Mouse (Mus musculus) liver, adult 2 months (tissue): ENCODE data around the gene Sh3bgrl2. TPM values are rescaled to one million over a fixed set of nuclear protein-coding genes. Genes with fewer than 3 reads are reported as not detected.

ENCODE experiments used
- DNase-seq: peaks from one replicate; pipeline ENCODE4 v3.0.0-alpha.2; 2011; ENCODE audit warnings: low read depth, low spot score; ENCODE audit errors: extremely low read depth
- H3K27ac ChIP-seq: fragments of 200-500 bp; replicated peaks from 2 replicates; pipeline ENCODE4 v1.5.1; 2012; ENCODE audit warnings: low read depth, mild to moderate bottlenecking, control low read depth, inconsistent platforms, low read length; ENCODE audit not compliant: insufficient read depth
- H3K27me3 ChIP-seq: fragments of 200-500 bp; 2 replicates; pipeline ENCODE4 v1.6.1; 2012; ENCODE audit warnings: mild to moderate bottlenecking, moderate library complexity, low read length, inconsistent platforms; ENCODE audit not compliant: control insufficient read depth, insufficient read depth
- H3K36me3 ChIP-seq: fragments of 200-500 bp; 2 replicates; pipeline ENCODE4 v1.6.1; 2012; ENCODE audit warnings: low read length, inconsistent platforms; ENCODE audit not compliant: control insufficient read depth, insufficient read depth
- H3K4me1 ChIP-seq: fragments of 200-500 bp; 2 replicates; pipeline ENCODE4 v1.6.1; 2011; ENCODE audit warnings: low read length; ENCODE audit not compliant: control insufficient read depth, insufficient read depth
- H3K4me3 ChIP-seq: fragments of 200-500 bp; 2 replicates; pipeline ENCODE4 v1.5.1; 2011; ENCODE audit warnings: low read depth, mild to moderate bottlenecking, control low read depth, low read length, moderate library complexity; ENCODE audit not compliant: insufficient read depth
- H3K79me2 ChIP-seq: fragments of 200-500 bp; 2 replicates; pipeline ENCODE4 v1.6.1; 2012; ENCODE audit warnings: inconsistent platforms, mild to moderate bottlenecking, low read length, moderate library complexity; ENCODE audit not compliant: control insufficient read depth, insufficient read depth
- H3K9ac ChIP-seq: fragments of 200-500 bp; 2 replicates; pipeline ENCODE4 v1.6.1; 2012; ENCODE audit warnings: low read depth, mild to moderate bottlenecking, control low read depth, inconsistent platforms, low read length
- CTCF ChIP-seq: fragments of 200-500 bp; IDR thresholded peaks from 2 replicates; pipeline ENCODE4 v1.5.1; 2011; ENCODE audit warnings: low read depth, low read length, control low read depth
- POLR2A ChIP-seq: fragments of 200-500 bp; IDR thresholded peaks from 2 replicates; pipeline ENCODE4 v1.6.1; 2011; ENCODE audit warnings: low read length, control low read depth; ENCODE audit not compliant: insufficient read depth; ENCODE audit errors: extremely low read depth
- WGBS: fragments of 180-500 bp; shearing (Covaris S2); methylation state at CpG from one replicate; pipeline ENCODE4 v1.1.7; 2018; 5-methylcytosine and 5-hydroxymethylcytosine counted together
- polyA plus RNA-seq: library from polyadenylated mRNA; depleted of rRNA; stranded (reverse); fragments of >200 nt; gene quantifications from 2 replicates; pipeline ENCODE4 v1.2.3, GENCODE M21; 2012
- total RNA-seq: library from RNA; depleted of rRNA; stranded (reverse); fragments of >200 nt; gene quantifications from 2 replicates; pipeline ENCODE4 v1.2.3, GENCODE M21; 2014

Gene Sh3bgrl2
- total and polyA plus RNA-seq, 2 experiments: 9.6 to 22.7 TPM

DNA sequence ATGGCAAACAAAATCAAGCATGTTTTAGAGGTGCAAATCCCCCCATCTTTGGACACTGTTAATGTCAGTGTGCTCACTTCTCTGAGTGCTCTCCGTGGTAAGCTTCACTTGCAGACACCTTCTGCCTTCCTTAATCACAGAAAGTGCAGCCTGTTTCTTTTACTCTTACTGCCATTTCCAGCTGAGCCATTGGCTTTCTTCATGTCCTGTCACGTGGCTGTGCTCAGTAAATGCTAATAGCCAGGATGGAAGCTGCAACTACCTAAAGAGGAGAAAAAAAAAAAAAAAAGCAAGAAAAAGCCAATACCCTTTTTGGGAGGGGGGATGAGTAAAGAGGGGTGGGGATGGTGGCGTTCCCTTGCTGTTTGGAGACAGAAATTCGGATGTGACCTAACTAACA lies 95.7 kb downstream of the Sh3bgrl2 start:
- TF ChIP-seq CTCF (no peak), POLR2A (no peak)
- Histone ChIP-seq H3K27me3 (no peaks in the 10 kb centered on the region), H3K27ac (no peak overlapping the region), H3K79me2 (no peaks in the 10 kb centered on the region), H3K36me3 (no peaks in the 10 kb centered on the region), H3K4me1 (no peaks in the 10 kb centered on the region), H3K9ac (no peak overlapping the region), H3K4me3 (no peak overlapping the region)
- no peak for DNase-seq
- 58% methylated on average over 4 of the region's 4 CpGs for WGBS

DNA sequence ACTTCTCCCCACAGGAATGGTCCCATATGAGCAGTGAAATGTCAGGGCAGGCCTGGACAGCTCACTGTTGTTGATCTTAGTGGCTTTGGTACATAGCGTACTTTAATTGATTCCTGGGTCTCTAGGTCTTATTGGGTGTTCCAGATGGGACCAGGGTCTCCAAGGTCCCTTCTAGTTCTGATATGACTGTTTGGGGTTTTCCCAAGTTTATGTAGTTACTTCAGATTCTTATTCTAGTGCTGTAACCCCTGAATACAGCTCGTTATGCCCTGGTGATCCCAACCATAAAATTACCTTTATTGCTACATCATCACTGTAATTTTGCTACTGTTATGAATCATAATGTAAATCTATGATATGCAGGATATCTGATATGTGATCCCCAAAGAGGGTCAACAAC lies 98.1 kb downstream of the Sh3bgrl2 start:
- Histone ChIP-seq H3K27me3 (no peaks in the 10 kb centered on the region), H3K36me3 (no peaks in the 10 kb centered on the region), H3K27ac (no peak overlapping the region), H3K4me3 (no peak overlapping the region), H3K79me2 (no peaks in the 10 kb centered on the region), H3K9ac (no peak overlapping the region), H3K4me1 (no peaks in the 10 kb centered on the region)
- WGBS: 79% methylated on average over 2 of the region's 2 CpGs
- DNase-seq: no peak
- TF ChIP-seq CTCF (no peak), POLR2A (no peak)

DNA sequence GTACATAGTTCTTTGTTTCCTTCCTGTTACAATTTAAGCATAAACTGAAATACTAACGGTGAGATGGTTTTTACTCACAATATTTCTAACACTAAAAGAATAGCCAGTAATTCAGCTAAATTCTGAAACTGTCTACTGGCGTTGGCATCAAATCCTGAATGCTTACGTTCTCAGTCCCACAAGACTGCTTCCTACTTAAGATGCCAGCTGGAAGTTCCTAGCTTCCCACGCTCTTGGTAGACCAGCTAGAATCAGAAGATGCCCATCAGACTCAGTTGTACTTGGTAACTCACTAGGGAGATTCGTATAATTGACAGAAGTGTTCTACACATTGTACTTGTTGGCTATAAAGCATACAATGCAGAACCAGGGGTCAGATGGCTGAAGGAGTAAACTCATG lies 98.6 kb downstream of the Sh3bgrl2 start:
- no peak for DNase-seq
- no peaks in the 10 kb centered on the region for H3K4me1 ChIP-seq
- no peak overlapping the region for H3K27ac ChIP-seq
- no peak overlapping the region for H3K9ac ChIP-seq
- 88% methylated on average over 5 of the region's 5 CpGs for WGBS
- TF ChIP-seq POLR2A (no peak), CTCF (no peak)
- no peaks in the 10 kb centered on the region for H3K27me3 ChIP-seq
- no peaks in the 10 kb centered on the region for H3K79me2 ChIP-seq
- H3K4me3 ChIP-seq: no peak overlapping the region
- no peaks in the 10 kb centered on the region for H3K36me3 ChIP-seq

DNA sequence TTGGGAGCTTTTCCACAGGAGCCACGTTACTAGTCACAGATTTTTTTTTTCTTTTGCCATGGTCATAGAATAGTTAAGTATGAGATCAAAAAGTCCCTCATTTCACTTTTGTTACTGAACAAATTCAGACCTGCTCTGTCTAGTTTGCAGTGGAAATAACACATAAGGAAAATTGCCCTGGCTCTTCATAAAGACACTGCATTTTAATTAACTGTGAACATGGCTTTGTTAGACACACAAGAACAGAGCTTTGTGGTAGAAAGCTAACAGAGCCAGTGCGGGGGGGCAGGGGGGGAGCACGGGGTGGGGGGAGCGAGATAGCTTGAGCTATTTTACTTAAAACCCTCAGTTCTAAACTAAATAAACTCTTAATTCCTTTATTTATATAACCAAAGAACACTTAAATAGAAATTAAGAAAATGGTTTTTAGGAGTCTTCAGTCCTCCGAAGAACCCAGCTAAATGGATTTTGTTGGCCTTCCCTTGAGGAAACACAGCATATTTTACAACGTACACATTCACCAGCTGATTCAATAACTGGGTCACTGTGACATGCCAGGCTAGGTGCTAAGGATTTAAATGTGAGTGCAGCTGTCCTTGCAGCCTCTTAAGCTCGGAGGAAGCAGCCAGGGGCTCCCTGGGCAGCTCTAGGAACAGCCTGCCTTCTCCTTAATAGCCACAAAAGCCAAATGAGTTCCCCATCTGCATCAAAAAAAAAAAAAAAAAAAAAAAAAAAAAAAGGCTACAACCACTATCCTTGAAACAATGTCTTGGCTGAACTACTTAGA lies 100.0 kb downstream of the Sh3bgrl2 start:
- H3K27ac ChIP-seq: no peak overlapping the region
- whole genome bisulfite sequencing: 37% methylated on average over 7 of the region's 7 CpGs
- DNase-seq: no peak
- H3K9ac ChIP-seq: no peak overlapping the region
- no peaks in the 10 kb centered on the region for H3K27me3 ChIP-seq
- H3K79me2 ChIP-seq: no peaks in the 10 kb centered on the region
- no peaks in the 10 kb centered on the region for H3K4me1 ChIP-seq
- TF ChIP-seq CTCF (no peak), POLR2A (no peak)
- no peaks in the 10 kb centered on the region for H3K36me3 ChIP-seq
- no peak overlapping the region for H3K4me3 ChIP-seq

DNA sequence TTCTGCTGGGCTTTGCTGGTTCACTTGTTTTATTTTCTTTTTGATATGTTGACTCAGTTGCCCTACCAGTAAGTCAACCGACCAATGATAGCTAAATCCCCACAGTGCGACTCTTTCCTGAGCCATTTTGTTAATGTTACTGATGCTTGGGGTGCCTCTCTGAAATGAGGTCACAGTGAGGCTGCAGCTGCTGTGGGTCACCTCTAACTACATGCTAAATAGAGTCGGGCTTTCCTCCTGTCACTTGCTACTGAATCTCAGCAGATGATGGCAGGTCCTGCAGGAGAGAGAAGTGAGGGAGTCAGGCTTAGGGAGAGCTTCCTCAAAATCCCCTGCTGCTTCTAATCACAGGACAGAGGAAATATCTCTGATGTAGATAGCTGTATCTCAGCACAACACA lies 100.6 kb downstream of the Sh3bgrl2 start:
- no peak for TF ChIP-seq CTCF
- TF ChIP-seq POLR2A: no peak
- 45% methylated on average over 3 of the region's 3 CpGs for WGBS

DNA sequence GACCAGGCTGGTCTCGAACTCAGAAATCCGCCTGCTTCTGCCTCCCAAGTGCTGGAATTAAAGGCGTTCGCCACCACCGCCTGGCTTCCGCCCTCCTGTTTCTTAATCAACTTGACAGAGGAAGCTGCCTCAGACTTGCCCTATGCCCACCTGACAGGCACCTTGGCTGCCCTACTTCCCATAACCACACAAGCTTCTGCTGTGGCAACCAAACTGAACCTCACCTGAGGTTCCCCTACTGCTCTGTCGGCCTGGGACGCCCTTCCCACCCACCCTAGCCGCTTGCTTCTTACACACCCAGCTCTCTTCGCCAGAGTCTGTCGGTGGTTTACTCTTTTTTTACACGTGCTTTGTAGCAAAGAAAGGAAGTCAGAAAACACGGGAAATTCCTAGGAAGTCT lies 103.9 kb downstream of the Sh3bgrl2 start:
- Histone ChIP-seq H3K4me3 (no peak overlapping the region), H3K27ac (no peak overlapping the region), H3K27me3 (no peaks in the 10 kb centered on the region), H3K9ac (no peak overlapping the region), H3K36me3 (no peaks in the 10 kb centered on the region), H3K79me2 (no peaks in the 10 kb centered on the region), H3K4me1 (no peaks in the 10 kb centered on the region)
- no peak for DNase-seq
- 79% methylated on average over 13 of the region's 13 CpGs for WGBS
- TF ChIP-seq CTCF (no peak), POLR2A (no peak)

More for the DNA sequence above, 100.6 kb downstream of the Sh3bgrl2 start:
- H3K27me3 ChIP-seq: no peaks in the 10 kb centered on the region
- no peaks in the 10 kb centered on the region for H3K36me3 ChIP-seq
- H3K4me1 ChIP-seq: no peaks in the 10 kb centered on the region
- no peaks in the 10 kb centered on the region for H3K79me2 ChIP-seq
- no peak for DNase-seq
- H3K4me3 ChIP-seq: no peak overlapping the region
- H3K9ac ChIP-seq: no peak overlapping the region
- no peak overlapping the region for H3K27ac ChIP-seq
